Mouse (Mus musculus) megakaryocyte-erythroid progenitor cell, adult 5-6 weeks (primary cell): ENCODE measurements around the gene Kifap3. TPM values are rescaled to one million over a fixed set of nuclear protein-coding genes. Genes with fewer than 3 reads are reported as not detected.

Source experiments
- ATAC-seq: replicated peaks from 2 replicates; pipeline ENCODE4 v1.8.0; 2016; ENCODE audit warnings: mild to moderate bottlenecking, inconsistent platforms; ENCODE audit not compliant: severe bottlenecking, poor library complexity, low FRiP score, low TSS enrichment
- total RNA-seq, 2 experiments: library from RNA; stranded (forward) in 1 of 2; stranded (reverse) in 1 of 2; fragments of 200-1000, 215-1000 nt in 1 of 2; fragments of >200 nt in 1 of 2; fragmentation: Nextera tagmentation in 1 of 2; gene quantifications; 2 replicates each; pipeline ENCODE4 v1.2.3; 2014 to 2017

Kifap3 gene
- total RNA-seq, 2 experiments from 2014 or later: 4.6 to 8.4 TPM

DNA sequence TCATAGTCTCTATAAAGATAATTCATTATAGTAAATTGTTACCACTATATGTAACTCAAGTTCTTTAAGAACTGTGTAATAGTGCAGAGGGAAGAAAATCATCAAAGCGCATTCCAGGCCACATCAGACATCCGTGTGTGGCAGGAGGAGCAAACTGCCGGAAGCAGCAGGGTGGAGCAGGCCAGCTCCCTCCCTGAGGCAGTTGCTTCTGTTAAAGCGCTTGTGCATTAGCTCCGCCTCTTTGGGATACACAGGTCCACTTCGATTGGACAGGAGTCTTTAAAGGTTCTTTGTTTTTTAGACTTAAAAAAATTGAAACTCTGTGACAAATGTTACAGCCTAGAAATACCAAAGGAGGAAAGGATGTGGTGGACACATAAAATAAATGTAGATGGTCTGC is 162.7 kb downstream of the Kifap3 start:
- ATAC-seq: no peak

DNA sequence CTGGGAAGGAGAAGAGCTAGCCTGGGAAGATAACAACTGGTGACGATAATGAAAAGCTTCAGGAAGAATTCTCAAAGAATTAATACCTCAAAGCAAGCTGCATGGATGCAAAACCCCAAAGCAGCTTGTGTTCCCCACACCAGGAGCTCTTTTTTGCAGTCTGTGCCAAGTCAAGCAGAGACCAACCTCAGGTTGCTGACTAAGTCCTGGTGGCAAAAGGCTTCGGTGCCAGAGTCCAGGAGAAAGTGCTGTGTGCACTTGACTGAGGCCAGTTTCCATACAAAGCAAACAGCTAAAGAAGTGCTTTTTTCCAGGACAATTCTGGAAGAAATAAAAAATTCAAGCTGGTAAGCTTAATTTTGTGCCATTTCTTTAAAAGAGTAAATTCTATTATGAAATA is 174.0 kb downstream of the Kifap3 start:
- no peak for ATAC-seq

DNA sequence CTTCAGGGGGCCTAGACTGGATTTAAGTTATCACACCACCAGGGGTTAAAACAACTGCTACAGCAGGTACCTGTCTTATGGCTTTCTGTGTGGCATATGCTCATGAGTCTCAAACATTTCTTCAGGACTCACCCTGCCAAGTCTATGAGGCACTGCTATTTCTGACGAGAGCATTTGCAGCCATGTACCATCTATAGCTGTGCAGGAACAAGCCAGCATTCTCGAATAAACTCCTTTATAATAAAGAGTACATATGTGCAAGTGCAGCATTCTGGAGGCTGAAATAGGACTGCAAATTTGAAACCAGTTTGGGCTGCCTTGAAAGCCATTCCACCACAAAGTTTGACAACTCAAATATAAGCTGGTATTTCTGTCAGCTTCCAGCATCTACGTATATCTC is 178.7 kb downstream of the Kifap3 start:
- no peak for ATAC-seq

- no peak for ATAC-seq
These were observed 184.8 kb downstream of the Kifap3 start for GRCm38 (mm10) chr1:163964008-163964689.

Other genes with a start within 250 kb of the Kifap3 start
- not detected in 2 replicates for gene Mettl11b, start 54.4 kb upstream of the Kifap3 start, total RNA-seq (2014; fragmentation: Nextera tagmentation)
- gene Mettl11b, start 54.4 kb upstream of the Kifap3 start, total RNA-seq (2017): not detected in 2 replicates
- 43.0 and 44.3 TPM in 2 replicates for gene Scyl3, start 149.5 kb downstream of the Kifap3 start, total RNA-seq (2014; fragmentation: Nextera tagmentation)
- 15.6 and 21.0 TPM in 2 replicates for gene Scyl3, start 149.5 kb downstream of the Kifap3 start, total RNA-seq (2017)
- 23.0 and 26.0 TPM in 2 replicates for gene BC055324, start 215.2 kb downstream of the Kifap3 start, total RNA-seq (2014; fragmentation: Nextera tagmentation)
- gene BC055324, start 215.2 kb downstream of the Kifap3 start, total RNA-seq (2017): 26.9 and 32.6 TPM in 2 replicates
- gene Mettl18, start 215.3 kb downstream of the Kifap3 start, total RNA-seq (2014; fragmentation: Nextera tagmentation): 3.9 and 5.7 TPM in 2 replicates
- 7.6 and 14.9 TPM in 2 replicates for gene Mettl18, start 215.3 kb downstream of the Kifap3 start, total RNA-seq (2017)